Mouse (Mus musculus) 3134 (cell line): Measurements from ENCODE around the gene Akr1c14.
"Not testable (repeated sequence)": the region's sequence is repeated elsewhere in the genome, so short reads cannot be mapped to it uniquely, and the experiment has no call there.

Experiments used
- DNase-seq: peaks from one replicate; pipeline ENCODE4 v3.0.0-alpha.2; 2011; ENCODE audit warnings: low spot score; ENCODE audit not compliant: insufficient read length; ENCODE audit errors: extremely low read depth

The Akr1c14 gene

GRCm38 (mm10) chr13:4048719-4049118 lies at the start of gene Akr1c14:
TSS of gene Akr1c14 (plus strand) at chr13:4049011.
- DNase-seq = no peak

GRCm38 (mm10) chr13:4001687-4002086 lies 47.1 kb upstream of the Akr1c14 start:
- no peak for DNase-seq

GRCm38 (mm10) chr13:4010784-4011183 lies 38.0 kb upstream of the Akr1c14 start:
- no peak for DNase-seq

GRCm38 (mm10) chr13:4013811-4014210 lies 35.0 kb upstream of the Akr1c14 start:
- DNase-seq = no peak

GRCm38 (mm10) chr13:4029897-4030296 lies 18.9 kb upstream of the Akr1c14 start:
- no peak for DNase-seq

DNA sequence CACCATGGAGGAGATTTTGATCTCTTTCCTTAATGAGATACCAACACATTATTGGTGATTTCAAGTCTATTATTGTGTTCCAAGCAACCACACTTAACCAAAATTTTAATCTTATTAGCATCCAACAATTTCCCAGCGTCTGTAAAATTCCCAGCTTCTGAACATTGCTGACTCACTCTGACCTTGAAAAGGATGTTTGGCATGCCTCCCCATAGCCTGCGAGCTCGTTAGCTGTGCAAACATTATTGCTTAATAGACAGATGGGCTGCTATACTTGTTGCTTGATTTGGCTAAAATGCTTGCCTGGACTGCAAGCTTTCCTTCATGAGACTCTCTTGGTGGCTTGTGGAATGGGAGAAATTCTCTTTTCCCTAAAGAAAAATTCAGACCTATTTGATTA lies 16.3 kb upstream of the Akr1c14 start:
- peak; percentile 11 for DNase-seq

DNA sequence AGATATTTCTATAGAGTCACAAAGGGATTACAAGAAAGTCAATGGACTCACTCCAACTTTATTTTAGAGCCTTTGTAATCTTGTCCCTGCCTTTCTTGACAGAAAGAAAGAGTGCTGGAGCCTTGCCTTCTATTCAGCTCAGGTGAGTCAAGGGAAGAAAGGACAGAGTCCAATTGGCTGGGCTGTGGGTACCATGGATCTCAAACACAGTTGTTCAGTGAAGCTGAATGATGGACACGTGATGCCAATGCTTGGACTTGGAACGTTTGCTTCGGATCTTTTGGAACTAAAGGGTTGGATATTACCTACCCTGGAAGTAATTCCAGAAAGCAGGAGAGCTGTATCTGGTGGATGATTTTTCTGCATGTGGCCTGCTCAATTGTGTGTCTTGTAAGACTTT lies 13.8 kb upstream of the Akr1c14 start:
- DNase-seq = no peak

DNA sequence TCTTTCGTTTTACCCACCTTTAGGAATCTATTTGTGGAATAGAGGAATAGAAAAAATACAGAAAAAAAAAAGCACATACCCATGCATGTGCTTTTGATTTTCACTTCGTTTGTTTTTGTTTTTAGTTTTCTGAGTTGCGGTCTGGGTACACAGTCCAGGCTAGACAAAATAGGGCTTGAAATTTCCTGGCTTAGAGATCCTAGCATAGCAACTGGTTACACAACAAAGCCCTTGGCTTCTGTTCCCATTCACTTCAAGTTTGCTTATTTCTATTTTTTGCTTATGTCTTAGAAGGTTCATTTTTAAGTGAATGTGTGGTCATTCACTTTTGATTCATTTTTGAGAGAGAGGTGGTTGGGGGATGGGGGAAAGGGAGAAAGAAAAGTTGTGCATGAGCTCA lies 2.7 kb upstream of the Akr1c14 start:
- DNase-seq = no peak

DNA sequence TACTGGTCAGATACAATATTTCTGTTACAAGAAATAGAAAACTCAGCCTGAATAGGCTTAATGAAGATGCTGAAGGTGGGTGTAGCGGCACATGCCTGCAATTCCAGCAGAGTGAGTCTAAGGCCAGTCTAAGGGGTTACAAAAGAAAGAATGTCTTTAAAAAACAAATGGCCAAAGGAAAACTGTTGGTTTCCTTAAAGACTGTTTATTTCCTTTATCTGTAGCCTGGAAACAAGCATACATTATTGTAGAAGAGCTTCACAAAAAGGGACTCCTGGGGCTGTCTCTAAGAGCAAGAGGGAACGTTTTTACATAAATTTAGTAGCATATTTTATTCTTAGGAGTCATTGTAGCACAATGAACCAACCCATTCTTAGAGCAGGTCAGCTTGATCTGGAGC lies 2.0 kb upstream of the Akr1c14 start:
- no peak for DNase-seq

DNA sequence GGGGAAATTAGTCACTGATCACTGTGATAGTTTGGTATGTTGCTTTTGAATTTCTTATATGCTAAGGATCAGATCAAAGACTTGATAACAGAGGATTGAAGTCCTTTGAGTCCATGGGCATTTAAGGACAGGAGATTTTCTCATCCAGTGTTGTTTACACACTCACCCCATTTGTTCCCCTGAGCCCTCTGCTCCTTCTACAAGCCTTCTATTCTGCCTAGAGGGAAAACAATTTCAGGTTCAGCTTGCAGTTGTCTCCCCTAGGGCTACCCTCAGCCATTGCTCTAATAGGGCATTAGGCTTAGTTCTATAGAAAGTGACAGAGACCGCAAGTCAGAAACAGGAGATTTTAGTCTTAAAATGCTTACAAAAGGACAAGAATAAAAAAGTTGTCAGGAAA lies 585 bp upstream of the Akr1c14 start:
- no peak for DNase-seq

DNA sequence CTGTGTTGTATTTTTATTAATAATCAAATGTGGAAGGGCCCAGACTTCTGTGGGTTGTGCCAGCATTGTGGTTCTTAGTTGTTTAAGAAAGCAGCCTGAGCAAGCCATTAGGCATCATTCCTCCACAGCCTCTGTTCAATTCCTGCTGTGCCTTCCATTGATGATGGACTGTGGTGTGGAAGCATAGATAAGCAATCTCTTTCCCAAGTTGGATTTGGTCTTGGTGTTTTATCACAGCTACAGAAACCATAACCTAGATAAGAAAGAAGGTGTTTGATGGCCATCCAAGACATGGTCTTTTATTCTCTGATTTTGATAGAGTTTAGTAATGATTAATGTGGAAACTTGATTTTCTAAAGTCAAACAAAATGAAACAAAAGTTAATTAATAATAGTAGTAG lies 844 bp downstream of the Akr1c14 start:
- no peak for DNase-seq

- DNase-seq = no peak
These were observed 6.6 kb downstream of the Akr1c14 start for GRCm38 (mm10) chr13:4055450-4055849.

GRCm38 (mm10) chr13:4056211-4056610 lies 7.4 kb downstream of the Akr1c14 start:
- no peak for DNase-seq

GRCm38 (mm10) chr13:4058239-4058638 lies 9.4 kb downstream of the Akr1c14 start:
- not testable (repeated sequence) for DNase-seq

GRCm38 (mm10) chr13:4059363-4059762 lies 10.6 kb downstream of the Akr1c14 start:
- DNase-seq = peak; percentile 35

- DNase-seq = peak; percentile 7
These were observed 11.5 kb downstream of the Akr1c14 start for GRCm38 (mm10) chr13:4060214-4060730.

DNA sequence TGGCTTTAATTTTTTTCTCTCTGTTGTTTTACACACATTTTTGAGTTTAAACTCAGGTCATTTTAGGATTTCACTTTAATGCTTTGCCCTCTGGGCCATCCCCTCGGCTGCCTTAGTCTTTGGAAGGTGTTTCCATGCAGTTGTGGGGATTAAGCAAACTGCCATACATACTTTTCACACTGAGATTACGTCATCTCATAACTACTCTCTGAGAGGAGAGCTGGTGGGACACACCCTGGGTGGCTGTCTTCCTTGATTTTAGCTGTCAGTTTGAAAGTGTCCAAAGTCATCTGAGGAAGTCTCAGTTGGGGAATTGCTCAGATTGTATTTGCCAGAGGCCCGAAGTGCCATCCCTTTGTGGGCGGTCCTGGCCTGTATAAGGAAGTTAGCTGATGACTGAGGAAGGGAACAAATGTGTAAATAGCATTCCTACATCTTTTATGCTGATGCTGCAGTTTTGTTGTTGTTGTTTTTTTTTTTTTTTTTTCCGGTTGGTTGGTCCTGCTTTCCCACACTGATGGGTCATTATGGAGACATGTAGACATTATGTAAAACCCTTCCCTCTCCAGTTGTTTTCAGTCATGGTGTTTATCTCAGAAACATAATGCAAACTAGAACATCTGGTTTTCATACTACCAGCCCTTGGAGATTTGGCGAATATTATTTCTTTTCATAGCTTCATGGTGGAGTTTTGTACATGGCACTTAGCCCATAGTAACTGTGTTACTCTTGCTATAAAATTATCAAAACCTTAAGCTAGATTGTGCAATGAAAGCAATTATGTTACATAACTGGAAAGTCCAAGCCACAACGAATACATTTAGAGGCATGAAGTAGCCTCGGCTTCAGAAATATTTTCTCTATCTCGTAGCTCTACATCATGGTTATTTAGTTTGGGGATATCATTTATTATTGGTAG lies 28.0 kb downstream of the Akr1c14 start:
- no peak for DNase-seq

GRCm38 (mm10) chr13:4079876-4080275 lies 31.1 kb downstream of the Akr1c14 start:
- DNase-seq = no peak

- DNase-seq = no peak
These were observed 52.9 kb downstream of the Akr1c14 start for GRCm38 (mm10) chr13:4101691-4102090.

DNA sequence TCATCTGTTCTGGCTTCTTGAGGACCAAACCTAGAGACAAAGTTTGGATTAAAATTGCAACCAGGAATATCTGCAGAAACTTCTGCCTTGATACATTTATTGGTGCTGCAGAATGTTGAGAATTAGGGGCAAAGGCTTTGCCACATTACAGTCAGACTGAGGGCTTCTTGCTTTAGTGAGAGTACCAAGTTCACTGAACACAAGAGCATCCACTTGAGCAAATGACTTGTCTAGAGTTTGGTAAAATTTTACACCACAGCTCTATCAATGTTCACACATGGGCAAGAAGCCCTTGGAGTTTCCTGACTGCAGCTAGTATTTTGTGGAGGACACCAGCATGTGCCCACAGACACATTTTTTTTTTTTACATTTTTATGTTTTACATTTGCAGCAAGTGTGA lies 53.9 kb downstream of the Akr1c14 start:
- DNase-seq = no peak

GRCm38 (mm10) chr13:4110281-4111188 lies 61.7 kb downstream of the Akr1c14 start:
- DNase-seq = no peak
